Mouse (Mus musculus) cerebral cortex, adult 2 months (tissue): ENCODE data around the gene Met.

Experiments
- WGBS: fragments of 180-500 bp; shearing (Covaris S2); methylation state at CpG from one replicate; pipeline ENCODE4 v1.1.7; 2018; 5-methylcytosine and 5-hydroxymethylcytosine counted together

The Met gene

DNA sequence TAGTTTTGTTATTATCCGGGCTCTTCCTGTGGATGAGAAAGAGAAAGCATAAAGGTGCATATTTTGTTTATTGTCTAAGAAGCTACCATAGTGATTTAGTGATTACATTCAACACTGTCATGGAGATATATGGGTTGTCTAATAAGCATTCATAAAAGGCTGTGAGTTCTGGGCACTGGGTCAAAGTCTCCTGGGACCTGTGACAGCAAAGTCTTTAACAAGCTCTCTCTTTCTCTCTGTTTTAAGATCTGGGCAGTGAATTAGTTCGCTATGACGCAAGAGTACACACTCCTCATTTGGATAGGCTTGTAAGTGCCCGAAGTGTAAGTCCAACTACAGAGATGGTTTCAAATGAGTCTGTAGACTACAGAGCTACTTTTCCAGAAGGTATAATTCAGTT is 85.2 kb downstream of the Met start:
- WGBS, result 72% methylated on average over 4 of the region's 4 CpGs

DNA sequence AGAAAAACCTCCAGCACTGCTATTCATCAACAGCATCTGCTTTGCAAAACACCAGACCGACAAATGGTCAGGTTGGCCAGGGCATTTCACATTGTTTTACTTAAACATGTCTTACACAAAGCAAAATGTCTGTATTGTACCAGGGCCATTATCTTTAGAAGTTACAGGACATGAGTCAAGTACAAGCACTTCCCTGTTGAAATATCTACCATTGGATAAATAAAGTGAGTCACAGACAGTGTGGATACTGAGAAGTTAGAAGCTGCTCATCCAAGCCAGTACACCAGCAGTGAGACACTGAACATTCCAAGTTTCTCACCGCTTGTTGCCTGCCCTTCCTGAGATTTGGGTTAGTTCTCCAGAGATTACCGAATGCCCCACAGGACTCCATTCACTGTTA is 86.0 kb downstream of the Met start:
- WGBS, result 65% methylated on average over 3 of the region's 3 CpGs

DNA sequence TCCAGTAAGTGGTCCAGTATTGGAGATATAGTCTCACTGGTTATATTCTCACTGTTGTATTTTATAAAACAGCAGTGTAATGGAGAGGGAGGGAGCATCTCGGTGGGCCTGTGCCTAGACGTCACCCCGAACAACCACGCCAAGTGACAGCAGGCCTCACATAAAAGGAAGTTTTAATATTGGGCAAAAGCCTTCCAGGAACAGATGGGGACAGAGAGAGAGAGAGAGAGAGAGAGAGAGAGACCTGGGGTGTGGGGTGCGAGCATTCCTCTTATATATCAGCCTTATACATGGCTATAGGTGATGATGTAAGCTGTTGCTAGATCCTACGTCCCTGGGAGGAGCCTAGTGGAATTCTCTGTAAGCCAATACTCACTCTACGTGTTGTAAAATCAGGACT is 90.7 kb downstream of the Met start:
- 86% methylated on average over 7 of the region's 7 CpGs for WGBS

DNA sequence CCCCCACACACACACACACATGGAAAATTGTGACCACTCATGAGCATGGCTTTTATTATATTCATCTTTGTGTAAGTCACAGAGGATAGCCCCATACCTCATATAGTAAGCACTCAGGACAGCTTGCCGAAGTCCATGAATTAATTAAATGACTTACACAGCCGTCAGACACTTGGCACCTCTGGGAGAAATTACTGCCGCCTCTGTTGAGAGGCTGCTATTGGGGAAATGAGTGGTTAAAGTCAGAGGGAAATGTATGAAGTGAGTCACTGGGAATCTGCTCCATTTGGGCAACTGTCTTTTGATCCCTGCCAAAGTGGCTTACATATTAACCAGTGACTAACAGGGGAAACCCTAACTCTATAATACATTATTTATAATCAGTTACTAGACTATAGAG is 91.2 kb downstream of the Met start:
- WGBS, result 52% methylated on average over 3 of the region's 3 CpGs

DNA sequence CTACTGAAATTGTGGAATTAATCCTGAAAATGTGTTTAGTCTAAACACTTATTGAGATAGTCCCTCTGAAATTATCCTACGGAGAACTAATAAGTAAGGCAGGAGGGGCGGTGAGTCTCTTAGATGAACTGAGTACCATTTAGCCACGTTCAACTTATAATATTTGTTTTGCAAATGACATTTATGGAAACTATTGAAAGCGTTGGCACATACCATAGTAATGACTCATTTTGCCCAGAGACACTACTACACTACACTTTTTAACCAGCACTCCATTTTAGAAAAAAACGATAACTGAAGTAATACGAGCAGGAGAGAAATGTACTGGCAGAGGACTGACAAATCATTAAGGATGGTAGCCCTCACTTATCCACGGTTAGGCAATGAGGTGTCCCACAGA is 92.1 kb downstream of the Met start:
- 69% methylated on average over 7 of the region's 7 CpGs for WGBS

DNA sequence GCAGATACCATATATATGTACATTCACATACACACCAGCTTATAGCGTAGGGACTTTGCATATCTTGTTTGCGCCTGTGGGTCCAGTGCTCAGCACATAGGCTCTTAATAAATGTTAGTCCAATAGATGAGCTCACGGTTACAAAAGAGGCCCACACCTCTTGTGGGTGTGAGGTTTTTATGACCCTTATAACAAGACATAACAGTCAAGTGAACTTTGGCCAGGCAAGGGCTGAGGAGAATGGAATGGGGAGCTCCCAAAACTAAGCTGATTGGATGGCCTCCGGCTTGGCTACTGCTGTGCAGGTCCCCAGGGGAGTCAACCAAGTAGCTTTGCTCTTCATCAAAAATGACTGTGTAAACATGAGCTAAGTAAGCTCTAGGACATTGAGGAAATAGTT is 96.1 kb downstream of the Met start:
- 90% methylated on average over 4 of the region's 4 CpGs for WGBS

DNA sequence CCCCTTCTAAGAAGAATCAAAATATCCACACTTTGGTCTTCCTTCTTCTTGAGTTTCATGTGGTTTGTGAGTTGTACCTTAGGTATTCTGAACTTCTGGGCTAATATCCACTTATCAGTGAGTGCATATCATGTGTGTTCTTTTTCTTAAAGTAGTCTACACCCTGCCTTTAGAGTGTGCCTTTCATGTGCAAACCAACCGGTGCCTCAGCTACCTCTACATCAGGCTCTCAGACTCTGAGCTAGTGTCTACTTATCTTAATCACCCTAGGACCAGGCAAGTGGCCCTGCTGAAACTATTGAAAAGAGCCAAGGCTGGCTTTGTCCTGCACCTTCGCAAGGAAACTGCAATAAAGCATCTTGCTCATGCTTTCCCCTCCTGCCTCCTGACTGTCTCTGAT is 97.7 kb downstream of the Met start:
- WGBS, result 74% methylated on average over 2 of the region's 2 CpGs

DNA sequence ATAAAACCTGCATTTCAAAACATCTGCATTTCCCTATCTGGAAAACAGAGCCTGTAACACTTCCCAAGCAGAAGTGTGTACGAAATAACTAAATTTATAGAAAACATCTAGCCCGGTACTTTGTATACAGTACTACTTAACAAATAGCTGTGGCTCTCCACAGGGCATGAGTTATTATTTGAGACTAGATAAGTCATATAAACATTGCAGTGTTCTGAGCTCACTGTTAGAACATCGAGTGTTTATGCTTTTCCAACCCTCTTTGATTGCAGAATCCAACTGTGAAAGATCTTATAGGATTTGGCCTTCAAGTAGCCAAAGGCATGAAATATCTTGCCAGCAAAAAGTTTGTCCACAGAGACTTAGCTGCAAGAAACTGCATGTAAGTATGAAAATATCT is 98.3 kb downstream of the Met start:
- WGBS, result 80% methylated on average over 3 of the region's 3 CpGs

DNA sequence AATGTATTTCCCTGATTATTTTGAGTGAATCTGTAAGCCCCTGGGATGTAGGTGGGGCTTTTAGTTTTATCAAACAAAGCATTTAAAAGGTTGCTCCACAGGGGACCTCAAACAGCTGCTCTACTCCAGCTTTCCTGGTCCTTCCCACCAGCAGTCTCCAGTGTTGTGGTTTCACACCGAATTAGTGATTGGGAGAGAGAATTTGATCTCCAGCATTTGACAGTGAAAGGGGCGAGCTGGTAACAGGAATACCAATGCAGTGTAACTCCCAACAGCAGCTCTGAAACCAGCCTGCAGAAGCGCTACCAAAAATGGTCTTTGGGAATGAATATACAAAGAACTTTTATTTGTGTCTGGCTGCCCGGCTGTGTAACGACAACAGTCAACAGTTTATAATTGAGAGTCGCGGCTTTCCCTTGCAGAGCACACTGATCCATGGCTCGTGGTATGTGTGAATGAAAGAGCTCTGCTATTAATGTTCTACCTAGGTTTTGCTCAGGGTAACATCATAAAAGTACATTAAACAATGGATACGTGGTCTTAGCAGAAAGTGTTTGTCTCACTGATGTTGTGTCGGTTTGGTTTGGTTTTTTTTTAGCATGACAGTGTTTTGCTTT is 99.0 kb downstream of the Met start:
- WGBS, result 40% methylated on average over 10 of the region's 10 CpGs

DNA sequence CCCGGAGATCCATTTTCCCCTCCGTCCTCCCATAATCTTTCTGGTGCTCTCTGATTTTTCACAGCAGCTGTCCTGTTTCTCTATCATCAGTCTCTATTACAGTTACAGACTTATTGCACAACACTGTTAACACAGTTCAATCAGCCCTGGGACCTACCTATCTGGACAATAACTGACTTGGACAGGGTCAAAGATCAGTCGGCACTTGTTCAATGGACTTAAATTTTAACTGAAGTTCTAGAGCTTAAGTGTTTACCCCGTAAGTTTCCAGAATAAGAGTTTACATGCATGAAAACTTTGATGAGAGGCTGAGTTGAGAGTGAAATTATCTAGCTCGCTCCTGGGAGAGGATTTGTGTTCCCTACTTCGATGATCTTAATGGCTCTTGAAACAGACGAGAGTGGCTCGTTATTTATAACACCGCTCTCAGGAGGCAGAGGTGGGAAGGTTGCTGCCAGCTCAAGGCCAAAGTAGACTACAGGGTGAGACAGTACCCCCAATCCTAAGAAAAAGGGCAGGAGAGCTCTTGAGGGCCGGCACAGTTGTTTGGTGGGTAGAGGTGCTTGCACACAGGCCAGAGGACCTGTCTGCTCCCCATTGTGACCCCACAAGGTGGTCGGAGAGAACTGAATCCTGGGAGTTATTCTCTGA is 105.2 kb downstream of the Met start:
- WGBS, result 92% methylated on average over 11 of the region's 11 CpGs

DNA sequence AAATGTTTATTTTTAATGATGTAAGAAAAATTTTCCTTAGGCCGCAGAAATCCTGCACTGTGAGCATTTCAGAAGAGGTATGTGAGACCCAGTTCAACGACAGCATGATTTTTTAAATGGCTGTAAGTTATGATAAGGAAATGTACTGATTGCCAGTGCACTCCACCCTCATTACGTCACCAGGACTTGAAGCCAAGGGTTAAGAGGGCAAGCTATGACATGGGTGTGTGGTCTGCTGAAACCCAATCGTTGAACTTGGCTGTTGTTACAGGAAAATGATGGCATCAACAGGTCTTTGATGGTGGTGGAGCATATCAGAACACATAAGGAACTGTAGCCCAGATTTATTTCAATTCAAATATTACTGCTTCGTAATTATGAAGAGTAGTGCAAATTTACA is 109.6 kb downstream of the Met start:
- WGBS, result 83% methylated on average over 5 of the region's 5 CpGs

DNA sequence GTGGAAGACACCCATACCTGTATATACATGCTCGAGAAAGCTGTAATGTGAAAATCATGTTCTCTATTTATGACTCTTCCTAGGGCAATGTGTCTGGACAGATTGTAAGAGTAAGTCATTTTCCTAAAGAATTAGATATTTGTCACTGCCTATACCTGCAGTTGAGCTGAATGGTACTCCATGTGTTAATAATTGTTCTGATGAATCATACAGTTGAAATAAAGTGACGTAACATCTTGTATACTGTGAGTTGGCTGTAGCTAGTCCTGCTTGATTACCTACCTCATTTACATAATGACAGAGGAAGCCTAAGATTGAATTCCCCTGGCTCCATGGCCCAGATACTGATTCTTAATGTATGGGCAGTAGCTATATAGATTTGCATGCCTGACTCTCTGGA is 110.1 kb downstream of the Met start:
- WGBS, result 89% methylated on average over 2 of the region's 2 CpGs

DNA sequence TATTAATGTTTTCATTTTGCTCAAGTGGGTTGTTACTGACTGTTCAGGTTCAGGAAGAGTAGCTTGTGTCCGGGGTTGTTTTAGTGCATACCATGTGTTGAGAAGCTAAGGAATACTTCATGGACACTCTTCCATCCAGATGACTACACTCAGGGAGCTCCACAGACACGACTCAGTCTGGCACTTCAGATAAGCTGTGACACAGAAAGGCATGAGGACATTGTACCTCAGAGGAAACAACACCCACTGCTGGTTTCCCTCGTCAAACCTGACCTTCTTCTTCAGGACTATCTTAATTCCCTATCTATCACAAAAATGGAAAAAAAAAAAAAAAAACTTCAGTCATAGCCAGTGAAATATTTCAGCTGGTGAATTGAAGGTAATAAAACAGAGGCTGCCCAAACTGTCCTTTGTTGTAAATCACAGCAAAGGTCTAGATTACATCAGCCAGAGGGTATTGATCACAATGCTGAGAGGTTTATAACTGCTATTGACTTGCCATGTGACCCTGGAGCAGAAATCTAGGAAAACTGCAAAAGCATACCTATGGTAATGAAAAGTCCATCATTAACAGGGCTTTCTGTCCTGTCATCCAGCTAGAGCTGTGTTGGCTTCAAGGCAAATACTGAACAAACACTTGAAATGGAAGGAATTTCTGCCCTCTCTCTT is 114.6 kb downstream of the Met start:
- 62% methylated on average over 3 of the region's 3 CpGs for WGBS

DNA sequence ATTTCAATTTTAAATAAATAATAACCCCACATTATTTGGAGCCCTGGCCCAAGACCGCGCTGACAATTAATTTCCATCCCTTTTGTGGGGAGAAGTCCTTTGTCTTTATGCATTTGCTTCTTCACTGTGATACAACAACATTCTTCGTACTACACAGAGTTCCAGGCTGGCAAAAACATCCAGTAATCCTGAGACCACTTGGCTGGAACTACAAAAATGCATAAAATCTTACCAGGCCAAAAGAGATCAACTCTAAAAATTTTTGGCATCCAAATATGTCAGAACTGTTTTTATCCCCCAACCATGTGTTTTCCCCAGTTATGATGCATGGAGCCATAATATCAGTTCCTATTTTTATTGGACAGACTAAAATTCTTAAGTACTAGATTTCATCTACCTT is 116.7 kb downstream of the Met start:
- WGBS, result 77% methylated on average over 3 of the region's 3 CpGs

DNA sequence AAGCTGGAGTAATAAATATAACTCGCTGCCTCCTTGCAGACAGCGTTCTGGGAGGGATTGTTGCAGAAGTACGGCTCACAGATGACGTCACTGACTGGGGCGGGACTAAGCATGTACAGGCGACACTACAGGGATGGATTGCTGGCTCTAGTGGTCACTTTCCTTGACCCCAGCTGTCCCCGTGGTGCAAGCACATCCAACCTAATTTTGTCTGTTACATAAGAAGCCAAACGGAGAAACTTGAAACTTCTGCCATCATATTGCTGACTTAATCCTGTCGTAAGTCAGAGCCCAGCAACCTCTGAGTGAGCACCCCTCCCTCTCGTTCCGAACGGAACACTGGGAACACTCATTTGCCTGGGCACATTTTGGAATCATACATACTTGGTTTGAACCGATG is 120.4 kb downstream of the Met start:
- WGBS, result 11% methylated on average over 13 of the region's 13 CpGs

DNA sequence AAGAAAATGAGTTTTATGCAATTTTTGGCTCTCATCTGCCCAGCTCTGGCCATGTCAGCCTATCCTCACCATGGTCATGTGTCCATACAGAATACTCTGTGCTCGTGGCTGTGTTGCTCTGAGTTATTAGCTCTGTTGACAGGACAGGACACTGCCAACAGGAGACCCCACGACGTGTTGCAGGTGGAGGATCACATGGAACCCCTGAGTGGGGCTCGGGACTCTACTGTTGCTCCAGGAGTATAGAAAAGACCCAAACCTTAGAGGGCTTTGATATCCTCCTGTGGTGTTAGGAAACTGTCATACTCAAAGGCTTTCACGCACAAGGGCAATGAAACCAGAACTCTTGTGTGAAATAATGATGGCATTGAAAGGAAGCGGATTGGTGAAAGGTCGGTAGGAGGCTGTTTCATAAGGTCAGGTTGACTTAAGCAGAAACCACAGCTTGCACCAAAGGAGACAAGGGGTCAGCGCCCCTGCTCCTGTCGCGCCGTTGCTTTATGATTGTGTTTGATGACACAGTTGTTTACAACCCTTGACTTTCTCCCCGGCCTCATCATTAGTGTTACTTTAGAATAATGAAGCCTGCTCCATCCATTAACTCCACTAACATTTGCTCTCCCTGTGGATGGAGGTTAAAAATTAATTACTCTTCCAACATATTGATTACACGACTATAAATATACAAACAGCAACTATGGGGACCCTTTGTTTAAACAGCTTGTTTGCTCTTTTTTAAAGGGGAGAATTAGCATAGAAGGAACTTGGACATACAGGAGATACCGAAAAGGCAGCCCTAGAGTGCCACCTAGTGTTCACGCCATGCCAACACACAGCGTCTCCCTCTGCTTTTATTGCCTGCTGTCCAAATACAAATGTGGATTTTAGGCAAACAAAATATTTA is 125.7 kb downstream of the Met start:
- 31% methylated on average over 16 of the region's 16 CpGs for WGBS

DNA sequence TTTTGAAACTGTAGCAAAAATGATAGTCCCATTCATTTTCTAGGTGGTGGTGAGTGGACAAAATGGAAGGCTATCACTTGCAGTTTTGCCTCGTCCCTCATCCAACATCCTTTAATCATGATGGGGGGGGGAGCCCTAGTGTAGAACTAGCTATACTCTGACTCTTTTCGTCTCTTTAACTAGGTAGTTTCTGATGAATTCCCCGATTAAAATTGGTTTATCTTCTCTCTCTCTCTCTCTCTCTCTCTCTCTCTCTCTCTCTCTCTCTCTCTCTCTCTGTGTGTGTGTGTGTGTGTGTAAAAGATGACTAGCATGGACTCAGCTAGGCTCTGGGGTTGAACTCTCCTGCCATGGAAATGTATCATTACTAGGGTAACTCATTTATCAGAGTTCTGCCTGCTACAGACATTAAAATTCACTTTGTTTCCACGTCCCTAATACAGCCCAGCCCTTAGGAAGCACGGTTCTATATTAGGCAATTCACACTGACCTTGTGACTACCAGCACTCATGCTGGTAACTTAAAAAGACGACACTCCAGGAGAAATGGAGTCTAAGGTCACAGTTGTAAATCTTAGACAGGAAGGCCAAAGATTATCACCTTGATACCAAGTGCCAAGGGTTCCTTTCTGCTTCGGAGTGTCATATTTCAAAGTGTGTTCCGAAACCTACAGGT is 126.5 kb downstream of the Met start:
- 56% methylated on average over 8 of the region's 8 CpGs for WGBS

DNA sequence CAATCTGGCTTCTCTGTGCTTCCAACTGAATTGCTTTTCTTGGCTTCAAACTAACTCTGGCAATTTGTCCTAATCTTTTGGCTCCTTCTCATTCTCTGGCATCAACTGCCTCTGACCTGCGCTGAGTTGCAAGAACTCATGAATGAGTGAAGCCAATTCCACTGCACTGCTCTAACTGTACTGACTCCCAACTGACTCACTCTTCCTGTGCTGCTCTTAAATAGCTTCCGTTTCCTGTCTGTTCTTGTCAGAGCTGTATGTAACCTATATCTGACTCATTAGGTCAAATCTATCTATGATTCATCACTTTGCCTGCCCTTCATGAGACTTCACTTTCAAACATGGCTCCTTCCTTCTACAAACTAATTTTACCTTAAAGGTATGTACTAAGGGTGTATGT is 130.4 kb downstream of the Met start:
- 81% methylated on average over 2 of the region's 2 CpGs for WGBS

DNA sequence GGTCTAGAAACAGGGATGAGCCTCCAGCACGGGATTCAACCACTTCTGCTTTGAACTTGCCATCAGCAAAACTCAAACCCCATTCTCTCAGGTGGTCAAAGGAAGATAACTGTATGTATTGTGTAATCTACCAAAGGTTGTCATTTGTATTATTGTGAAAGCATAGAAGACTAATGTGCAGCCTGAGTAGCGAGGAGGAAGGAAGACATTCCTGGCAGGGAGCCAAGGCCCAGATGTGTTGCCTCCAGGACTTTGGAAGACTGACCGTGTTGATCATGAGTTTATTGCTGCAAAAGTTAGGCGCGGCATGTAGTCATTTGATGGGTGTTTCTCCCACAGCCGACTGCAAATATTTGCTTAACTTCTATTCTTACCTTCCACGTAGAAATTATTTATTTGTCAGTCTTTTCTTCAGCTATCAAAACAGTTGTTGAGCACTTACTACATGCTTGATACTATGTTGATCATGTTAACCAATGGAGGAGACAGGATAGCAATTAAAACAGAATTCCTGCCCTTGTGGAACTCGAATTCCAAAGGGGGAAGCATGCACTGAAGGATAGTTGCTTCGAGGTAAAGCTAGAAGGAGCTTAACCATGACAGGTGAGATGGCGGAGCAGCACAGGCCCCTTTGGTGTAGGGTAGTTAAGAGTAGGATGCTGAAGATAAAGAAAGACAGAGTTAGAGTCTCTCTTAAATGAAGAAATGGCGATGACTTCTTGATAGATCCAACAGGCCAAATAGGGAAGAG is 132.3 kb downstream of the Met start:
- 86% methylated on average over 11 of the region's 11 CpGs for WGBS

DNA sequence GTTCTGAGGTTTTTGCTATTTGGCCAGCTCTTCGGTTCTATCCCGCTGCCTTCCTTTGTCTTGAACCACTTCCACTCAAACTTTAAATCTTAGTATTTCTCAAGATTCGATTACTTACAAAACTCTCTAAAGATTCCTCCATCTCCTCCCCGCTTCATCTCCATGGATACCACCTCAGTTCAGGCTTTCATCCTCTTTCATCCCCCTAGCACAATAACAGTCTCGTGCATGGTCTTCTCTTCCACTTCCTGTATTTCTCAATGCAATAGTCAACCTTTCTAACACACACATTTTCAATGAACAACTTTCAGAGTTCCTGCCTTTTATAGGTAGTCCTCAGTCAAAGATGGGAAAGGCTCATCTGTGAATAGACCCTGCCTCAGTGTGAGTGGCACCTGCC is 135.8 kb downstream of the Met start:
- WGBS, result 63% methylated on average over 5 of the region's 5 CpGs

DNA sequence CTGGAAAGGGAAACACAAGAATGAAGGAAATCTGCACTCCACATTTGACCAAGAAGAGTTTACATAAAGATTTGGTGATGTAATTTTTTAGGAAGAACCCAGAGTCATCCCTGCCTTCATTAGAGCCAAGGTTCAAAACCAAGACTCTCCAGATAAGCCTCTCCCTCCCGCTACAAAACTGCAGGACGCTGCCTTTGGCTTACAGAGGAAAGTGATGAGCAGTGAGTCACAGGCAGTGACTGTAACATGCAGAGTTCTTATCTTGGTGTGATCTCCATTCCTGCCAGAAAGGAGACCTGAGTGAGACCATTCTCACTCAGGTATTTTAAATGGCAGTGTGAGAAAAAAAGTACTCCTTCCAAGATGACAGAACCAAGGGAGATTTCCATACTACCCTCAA is 137.9 kb downstream of the Met start:
- 71% methylated on average over 2 of the region's 2 CpGs for WGBS
